Mouse (Mus musculus): Measurements from ENCODE around the gene Gm11554. TPM values are rescaled to one million over a fixed set of nuclear protein-coding genes. Genes with fewer than 3 reads are reported as not detected.
"Not testable (repeated sequence)": the region's sequence is repeated elsewhere in the genome, so short reads cannot be mapped to it uniquely, and the experiment has no call there.

Gene Gm11554
- polyA plus RNA-seq (2016; fragmentation: Nextera tagmentation; extraction: Ambion mirVana), result not detected in 2 replicates

- H3K4me2 ChIP-seq (replicated peaks); H3K4me1 ChIP-seq; H3K9me3 ChIP-seq; ATAC-seq (ENCODE audit: low FRiP score, low read depth); H3K9ac ChIP-seq (replicated peaks); H3K4me3 ChIP-seq; H3K36me3 ChIP-seq; H3K27me3 ChIP-seq; H3K27ac ChIP-seq (replicated peaks): not testable (repeated sequence)
- WGBS, result no CpG with 5 or more reads among the region's 1 CpGs
Measured at GRCm38 (mm10) chr11:99804346-99804745, at the start of gene Gm11554. Gm11554 (minus strand) TSS chr11:99804446.

- H3K9ac ChIP-seq (replicated peaks), result no peak within 1 kb of the TSS
- no peaks in the 10 kb centered on the region for H3K36me3 ChIP-seq
- H3K4me3 ChIP-seq, result no peak within 1 kb of the TSS
- peak within 1 kb of the TSS; percentile 66 for H3K27ac ChIP-seq (replicated peaks)
- no peak for ATAC-seq (ENCODE audit: low FRiP score, low read depth)
- no peaks in the 10 kb centered on the region for H3K9me3 ChIP-seq
- no peaks in the 10 kb centered on the region for H3K4me1 ChIP-seq
- no peak within 1 kb of the TSS for H3K4me2 ChIP-seq (replicated peaks)
- H3K27me3 ChIP-seq, result no peaks in the 10 kb centered on the region
Measured at GRCm38 (mm10) chr11:99851508-99851907, 47.3 kb upstream of the Gm11554 start, which contains the start of gene Krtap4-16. Krtap4-16 (minus strand) TSS chr11:99851608.

GRCm38 (mm10) chr11:99846746-99847145 is 42.5 kb upstream of the Gm11554 start:
- no peak overlapping the region for H3K27ac ChIP-seq (replicated peaks)
- H3K9ac ChIP-seq (replicated peaks), result no peak overlapping the region
- peaks cover 8% of the 10 kb centered on the region; the same call in 1 of the 2 replicates for H3K4me1 ChIP-seq
- WGBS, result 88% methylated on average over 2 of the region's 2 CpGs
- no peaks in the 10 kb centered on the region for H3K9me3 ChIP-seq
- no peak overlapping the region for H3K4me3 ChIP-seq
- H3K4me2 ChIP-seq (replicated peaks), result no peak overlapping the region
- H3K36me3 ChIP-seq, result no peaks in the 10 kb centered on the region
- no peak for ATAC-seq (ENCODE audit: low FRiP score, low read depth)
- H3K27me3 ChIP-seq, result no peaks in the 10 kb centered on the region

DNA sequence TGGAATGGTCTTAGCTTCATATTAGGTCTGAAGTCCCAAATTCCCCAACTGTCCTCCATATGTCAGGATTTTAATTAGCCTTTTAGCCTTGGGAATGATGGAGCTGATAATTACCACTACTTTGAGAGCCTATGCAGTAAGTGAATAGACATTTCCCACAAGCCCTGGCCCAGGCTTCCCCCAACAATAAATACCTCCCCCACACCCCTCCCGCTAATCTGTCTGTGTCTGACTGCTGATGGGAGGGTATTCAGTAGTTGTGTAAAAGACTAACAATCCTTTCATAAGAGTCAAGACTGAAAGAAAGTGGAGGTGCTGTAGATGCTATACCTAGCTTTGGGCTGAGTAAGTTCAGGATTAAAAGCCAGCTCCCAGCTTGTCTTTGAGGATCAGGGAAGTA is 37.9 kb upstream of the Gm11554 start:
- H3K9me3 ChIP-seq, result no peaks in the 10 kb centered on the region
- no peak overlapping the region for H3K4me3 ChIP-seq
- no peak for ATAC-seq (ENCODE audit: low FRiP score, low read depth)
- H3K9ac ChIP-seq (replicated peaks), result no peak overlapping the region
- no peaks in the 10 kb centered on the region for H3K36me3 ChIP-seq
- peaks cover 8% of the 10 kb centered on the region; the same call in 1 of the 2 replicates for H3K4me1 ChIP-seq
- no peak overlapping the region for H3K27ac ChIP-seq (replicated peaks)
- H3K4me2 ChIP-seq (replicated peaks), result no peak overlapping the region
- H3K27me3 ChIP-seq, result no peaks in the 10 kb centered on the region
- WGBS, result 62% methylated on average over 1 of the region's 1 CpGs

GRCm38 (mm10) chr11:99837966-99838365 is 33.7 kb upstream of the Gm11554 start, which contains the start of gene 2300003K06Rik:
2300003K06Rik (minus strand) TSS chr11:99838066.
- H3K4me2 ChIP-seq (replicated peaks), result no peak within 1 kb of the TSS
- no peak within 1 kb of the TSS for H3K27ac ChIP-seq (replicated peaks)
- H3K4me1 ChIP-seq, result peaks cover 8% of the 10 kb centered on the region; the same call in 1 of the 2 replicates
- ATAC-seq (ENCODE audit: low FRiP score, low read depth), result no peak
- no peaks in the 10 kb centered on the region for H3K36me3 ChIP-seq
- WGBS, result 92% methylated on average over 1 of the region's 1 CpGs
- H3K27me3 ChIP-seq, result no peaks in the 10 kb centered on the region
- no peaks in the 10 kb centered on the region for H3K9me3 ChIP-seq
- no peak within 1 kb of the TSS for H3K9ac ChIP-seq (replicated peaks)
- H3K4me3 ChIP-seq, result no peak within 1 kb of the TSS

GRCm38 (mm10) chr11:99815566-99815965 is 11.3 kb upstream of the Gm11554 start, which contains the start of gene Gm11564:
Gm11564 (minus strand) TSS chr11:99815666.
- H3K9ac ChIP-seq (replicated peaks); H3K9me3 ChIP-seq; H3K4me3 ChIP-seq; H3K36me3 ChIP-seq; H3K27me3 ChIP-seq; H3K4me1 ChIP-seq; ATAC-seq (ENCODE audit: low FRiP score, low read depth); H3K4me2 ChIP-seq (replicated peaks): not testable (repeated sequence)
- H3K27ac ChIP-seq (replicated peaks), result 0 out of 2 replicates have a peak within 1 kb of the TSS, but pooled peaks have one; percentile 1
- 90% methylated on average over 2 of the region's 2 CpGs for WGBS

- H3K36me3 ChIP-seq; H3K9ac ChIP-seq (replicated peaks); H3K27me3 ChIP-seq; H3K4me3 ChIP-seq; H3K4me2 ChIP-seq (replicated peaks); ATAC-seq (ENCODE audit: low FRiP score, low read depth); H3K4me1 ChIP-seq; H3K27ac ChIP-seq (replicated peaks); H3K9me3 ChIP-seq: not testable (repeated sequence)
Measured at GRCm38 (mm10) chr11:99809792-99810191, 5.5 kb upstream of the Gm11554 start, which contains the start of gene Krtap4-13. Krtap4-13 (minus strand) TSS chr11:99809892.

DNA sequence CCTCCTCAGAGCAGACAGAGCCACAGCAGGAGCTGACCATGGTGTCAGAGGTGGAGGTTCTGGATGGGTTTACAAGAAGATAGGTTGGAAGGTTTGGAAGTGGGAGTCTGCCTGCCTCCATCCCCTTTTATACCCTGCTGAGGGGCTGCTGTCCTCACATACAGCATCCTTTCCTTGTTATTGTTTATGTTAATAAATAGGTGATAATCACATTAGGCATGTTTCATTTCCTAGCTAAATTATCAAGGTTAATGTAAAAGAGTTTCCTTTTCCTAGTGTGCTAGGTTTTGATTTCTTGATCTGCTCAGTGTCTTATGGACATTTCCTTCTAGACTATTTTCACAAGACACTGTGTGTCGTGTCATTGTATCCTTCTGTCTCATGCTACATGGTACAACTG is 5.4 kb downstream of the Gm11554 start, which contains the start of gene Gm11569:
TSS of gene Gm11569 (minus strand) at position 101 of the 400 bp plus-strand sequence.
- not testable (repeated sequence) for ATAC-seq (ENCODE audit: low FRiP score, low read depth); H3K27me3 ChIP-seq; H3K36me3 ChIP-seq; H3K9ac ChIP-seq (replicated peaks); H3K9me3 ChIP-seq; H3K4me3 ChIP-seq; H3K4me1 ChIP-seq; H3K4me2 ChIP-seq (replicated peaks); H3K27ac ChIP-seq (replicated peaks)
- no CpG with 5 or more reads among the region's 1 CpGs for WGBS

DNA sequence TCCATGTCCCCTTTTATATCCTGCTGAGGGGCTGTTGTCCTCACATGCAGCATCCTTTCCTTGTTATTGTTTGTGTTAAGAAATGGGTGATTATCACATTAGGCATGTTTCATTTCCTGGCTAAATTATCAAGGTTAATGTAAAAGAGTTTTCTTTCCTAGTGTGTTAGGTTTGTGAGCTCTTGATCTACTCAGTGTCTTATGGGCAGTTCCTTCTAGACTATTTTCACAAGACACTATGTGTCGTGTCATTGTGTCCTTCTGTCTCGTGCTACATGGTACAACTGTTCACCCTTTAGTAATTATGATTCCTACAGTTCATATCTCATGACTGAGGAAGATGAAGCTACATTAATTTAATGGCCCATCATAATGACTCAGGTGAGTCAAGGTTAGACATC is 10.9 kb downstream of the Gm11554 start, which contains the start of gene Gm11596:
TSS of gene Gm11596 (minus strand) at position 101 of the 400 bp plus-strand sequence.
- Histone ChIP-seq H3K27ac (replicated peaks) (no peak within 1 kb of the TSS), H3K4me2 (replicated peaks) (no peak within 1 kb of the TSS), H3K4me1 (no peaks in the 10 kb centered on the region), H3K36me3 (no peaks in the 10 kb centered on the region), H3K4me3 (no peak within 1 kb of the TSS), H3K27me3 (no peaks in the 10 kb centered on the region), H3K9me3 (no peaks in the 10 kb centered on the region), H3K9ac (replicated peaks) (no peak within 1 kb of the TSS)
- 78% methylated on average over 2 of the region's 2 CpGs for WGBS
- no peak for ATAC-seq (ENCODE audit: low FRiP score, low read depth)

DNA sequence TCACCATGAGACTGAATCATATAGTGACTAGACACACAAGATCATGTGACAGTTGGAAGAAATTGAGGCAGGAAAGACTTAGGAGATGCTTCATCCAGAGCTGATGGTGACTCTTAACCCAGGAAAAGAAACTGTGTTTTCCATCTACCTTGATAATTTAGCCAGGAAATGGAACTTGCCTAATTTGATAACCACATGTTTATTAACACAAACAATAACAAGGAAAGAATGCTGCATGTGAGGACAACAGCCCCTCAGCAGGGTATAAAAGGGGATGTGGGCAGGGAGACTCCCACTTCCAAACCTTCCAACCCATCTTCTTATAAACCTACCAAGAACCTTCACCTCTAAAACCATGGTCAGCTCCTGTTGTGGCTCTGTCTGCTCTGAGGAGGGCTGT is 19.3 kb downstream of the Gm11554 start, which contains the start of gene Krtap4-9:
TSS of gene Krtap4-9 (plus strand) at position 301 of the 400 bp plus-strand sequence.
- not testable (repeated sequence) for H3K4me1 ChIP-seq; H3K36me3 ChIP-seq; H3K9ac ChIP-seq (replicated peaks); ATAC-seq (ENCODE audit: low FRiP score, low read depth); H3K4me3 ChIP-seq; H3K27ac ChIP-seq (replicated peaks); H3K9me3 ChIP-seq; H3K27me3 ChIP-seq; H3K4me2 ChIP-seq (replicated peaks)

GRCm38 (mm10) chr11:99780604-99781003 is 23.6 kb downstream of the Gm11554 start, which contains the start of gene Krtap4-8:
Krtap4-8 (minus strand) TSS chr11:99780704.
- no peak within 1 kb of the TSS for H3K4me3 ChIP-seq
- H3K9ac ChIP-seq (replicated peaks), result no peak within 1 kb of the TSS
- no peak within 1 kb of the TSS; the same call in 1 of the 2 replicates for H3K27ac ChIP-seq (replicated peaks)
- no peak within 1 kb of the TSS for H3K4me2 ChIP-seq (replicated peaks)
- ATAC-seq (ENCODE audit: low FRiP score, low read depth), result no peak
- H3K9me3 ChIP-seq, result no peaks in the 10 kb centered on the region
- no peaks in the 10 kb centered on the region for H3K27me3 ChIP-seq
- H3K4me1 ChIP-seq, result peaks cover 4% of the 10 kb centered on the region; the same call in 1 of the 2 replicates
- H3K36me3 ChIP-seq, result no peaks in the 10 kb centered on the region
- 91% methylated on average over 2 of the region's 2 CpGs for WGBS

DNA sequence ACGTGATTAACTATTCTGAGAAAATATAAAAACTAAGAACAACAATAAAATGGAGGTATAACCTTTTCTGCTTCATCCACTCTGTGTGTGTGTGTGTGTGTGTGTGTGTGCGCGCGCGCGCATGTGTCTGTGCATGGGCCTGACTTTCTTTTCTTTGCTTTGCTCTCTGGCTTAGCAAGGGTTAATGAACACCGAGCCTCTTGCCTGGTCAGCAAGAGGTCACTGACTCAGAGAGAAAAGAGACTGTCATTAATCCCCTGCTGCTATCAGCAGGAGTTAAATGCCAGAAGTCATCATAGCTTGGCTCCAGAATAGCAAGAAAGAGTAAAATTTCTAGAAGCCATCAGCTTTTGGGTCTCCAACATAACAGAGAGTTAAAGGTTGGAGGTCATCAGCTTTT is 25.8 kb downstream of the Gm11554 start:
- 55% methylated on average over 7 of the region's 7 CpGs for WGBS

DNA sequence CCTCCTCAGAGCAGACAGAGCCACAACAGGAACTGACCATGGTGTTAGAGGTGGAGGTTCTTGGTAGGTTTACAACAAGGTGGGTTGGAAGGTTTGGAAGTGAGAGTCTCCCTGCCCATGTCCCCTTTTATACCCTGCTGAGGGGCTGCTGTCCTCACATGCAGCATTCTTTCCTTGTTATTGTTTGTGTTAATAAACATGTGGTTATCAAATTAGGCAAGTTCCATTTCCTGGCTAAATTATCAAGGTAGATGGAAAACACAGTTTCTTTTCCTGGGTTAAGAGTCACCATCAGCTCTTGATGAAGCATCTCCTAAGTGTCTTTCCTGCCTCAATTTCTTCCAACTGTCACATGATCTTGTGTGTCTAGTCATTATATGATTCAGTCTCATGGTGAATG is 31.4 kb downstream of the Gm11554 start, which contains the start of gene Gm11595:
TSS of gene Gm11595 (minus strand) at position 101 of the 400 bp plus-strand sequence.
- not testable (repeated sequence) for ATAC-seq (ENCODE audit: low FRiP score, low read depth); H3K4me2 ChIP-seq (replicated peaks); H3K4me1 ChIP-seq; H3K36me3 ChIP-seq; H3K4me3 ChIP-seq; H3K9ac ChIP-seq (replicated peaks); H3K27me3 ChIP-seq; H3K9me3 ChIP-seq
- H3K27ac ChIP-seq (replicated peaks), result peak within 1 kb of the TSS; percentile 49; the same call in 1 of the 2 replicates

More for the DNA sequence above, 25.8 kb downstream of the Gm11554 start:
- no peaks in the 10 kb centered on the region for H3K9me3 ChIP-seq
- H3K27me3 ChIP-seq, result no peaks in the 10 kb centered on the region
- H3K36me3 ChIP-seq, result no peaks in the 10 kb centered on the region
- ATAC-seq (ENCODE audit: low FRiP score, low read depth), result no peak
- H3K9ac ChIP-seq (replicated peaks), result no peak overlapping the region
- no peak overlapping the region for H3K27ac ChIP-seq (replicated peaks)
- H3K4me2 ChIP-seq (replicated peaks), result no peak overlapping the region
- no peak overlapping the region for H3K4me3 ChIP-seq
- peaks cover 4% of the 10 kb centered on the region; the same call in 1 of the 2 replicates for H3K4me1 ChIP-seq
